Mouse (Mus musculus) erythroblast, embryonic 14.5 days (primary cell): ENCODE data around the gene Ube3c.

Experiments
- GATA1 ChIP-seq: IDR thresholded peaks from 2 replicates; pipeline ENCODE4 v1.6.1; 2012; ENCODE audit warnings: low read length, inconsistent platforms, mixed read lengths
- TAL1 ChIP-seq: IDR thresholded peaks from 3 replicates; pipeline ENCODE4 v1.6.1; 2012; ENCODE audit warnings: low read length, inconsistent platforms, mixed read lengths

DNA sequence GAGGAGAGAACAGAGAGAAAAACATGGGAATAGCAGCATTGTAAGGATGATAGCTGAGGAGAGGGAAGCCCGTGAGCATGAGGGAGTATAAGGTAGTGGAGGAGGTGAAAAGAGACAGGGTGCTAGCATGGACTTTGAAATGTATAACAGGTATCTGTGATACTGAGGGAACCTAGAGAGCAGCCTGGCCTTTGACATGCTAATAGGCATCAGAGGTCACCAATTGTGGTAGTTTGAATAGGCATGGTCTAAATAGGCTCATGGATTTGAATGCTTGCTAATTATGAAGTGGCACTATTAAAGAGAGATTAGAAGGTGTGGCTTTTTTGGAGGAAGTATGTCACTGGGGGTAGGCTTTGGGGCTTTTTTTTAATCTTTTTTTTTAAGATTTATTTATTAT, 143.9 kb downstream of the Ube3c start:
- no peak for TF ChIP-seq GATA1
- TF ChIP-seq TAL1, result no peak
